Mouse (Mus musculus) liver, embryonic 16.5 days (tissue): ENCODE measurements around the gene Calr3. TPM values are rescaled to one million over a fixed set of nuclear protein-coding genes. Genes with fewer than 3 reads are reported as not detected.

Experiments used
- ATAC-seq: fragments of 200-750 bp; cut with Nextera tagmentation; 2 replicates; pipeline ENCODE4 v1.8.0; 2017; ENCODE audit warnings: low read depth, mild to moderate bottlenecking, moderate number of reproducible peaks, moderate library complexity
- H3K27ac ChIP-seq: fragments of 300-500 bp; sonication (generic); 2 replicates; pipeline ENCODE4 v1.5.1; 2014; ENCODE audit warnings: mild to moderate bottlenecking, low read length
- H3K27me3 ChIP-seq: fragments of 300-500 bp; sonication (generic); 2 replicates; pipeline ENCODE4 v1.6.1; 2014; ENCODE audit warnings: low read depth, low read length, mixed read lengths; ENCODE audit not compliant: control insufficient read depth, insufficient read depth
- H3K36me3 ChIP-seq: fragments of 300-500 bp; sonication (generic); 2 replicates; pipeline ENCODE4 v1.6.1; 2014; ENCODE audit warnings: mild to moderate bottlenecking; ENCODE audit not compliant: control insufficient read depth, insufficient read depth
- H3K4me1 ChIP-seq: fragments of 300-500 bp; sonication (generic); 2 replicates; pipeline ENCODE4 v1.6.1; 2014; ENCODE audit warnings: low read depth, low read length, mixed read lengths; ENCODE audit not compliant: control insufficient read depth
- H3K4me2 ChIP-seq: fragments of 300-500 bp; sonication (generic); 2 replicates; pipeline ENCODE4 v1.6.1; 2014; ENCODE audit warnings: low read depth, low read length, mixed read lengths
- H3K4me3 ChIP-seq: fragments of 300-500 bp; sonication (generic); 2 replicates; pipeline ENCODE4 v1.5.1; 2014; ENCODE audit warnings: low read depth, mild to moderate bottlenecking, low read length
- H3K9ac ChIP-seq: fragments of 300-500 bp; sonication (generic); 2 replicates; pipeline ENCODE4 v1.6.1; 2014; ENCODE audit warnings: low read depth, low read length
- H3K9me3 ChIP-seq: fragments of 300-500 bp; sonication (generic); replicated peaks from 2 replicates; pipeline ENCODE4 v1.6.1; 2016; ENCODE audit warnings: low read length; ENCODE audit not compliant: control insufficient read depth
- WGBS: fragments of 180-500 bp; shearing (Covaris S2); extraction: QIAGEN DNeasy Blood & Tissue Kit; methylation state at CpG from one replicate; pipeline ENCODE4 v1.1.7; 2014; ENCODE audit not compliant: insufficient replicate concordance; 5-methylcytosine and 5-hydroxymethylcytosine counted together
- polyA plus RNA-seq: library from polyadenylated mRNA; unstranded; fragments of >200 nt; fragmentation: Nextera tagmentation; extraction: Ambion mirVana; gene quantifications from 2 replicates; pipeline ENCODE4 v1.2.1, GENCODE M21; 2015

Gene Calr3
- polyA plus RNA-seq, result 0.54 and 0.74 TPM in 2 replicates

DNA sequence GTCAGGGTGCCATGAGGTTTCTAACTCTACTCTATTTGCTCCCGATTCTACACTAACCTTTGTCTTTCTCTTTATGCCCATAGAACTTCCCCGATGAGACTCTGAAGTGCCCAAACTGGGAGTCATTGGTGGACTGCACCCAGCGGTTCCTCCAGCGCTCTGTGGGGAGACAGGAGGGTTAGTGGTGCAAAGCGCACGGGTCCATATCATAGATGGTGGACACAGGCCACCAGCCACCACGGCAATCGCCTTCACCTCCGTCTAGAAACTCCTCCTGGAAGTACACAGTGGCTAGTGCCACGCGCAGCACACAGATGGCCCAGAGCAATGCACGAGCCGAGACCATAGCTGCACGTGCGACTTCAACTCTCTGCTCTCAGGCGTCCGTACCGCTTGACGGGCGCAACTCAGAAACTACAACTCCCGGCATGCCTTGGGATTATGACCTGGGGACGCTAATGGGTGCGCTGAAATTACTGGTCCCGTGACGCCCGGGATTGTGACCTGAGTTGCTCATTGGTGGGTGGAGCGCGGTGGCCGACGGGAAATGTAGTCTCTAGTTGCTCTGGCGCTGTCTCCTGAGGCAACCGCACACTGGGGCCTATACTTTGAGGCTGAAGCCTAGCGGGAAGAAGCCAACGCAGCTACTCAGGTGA lies at the start of gene Calr3, which contains the start of gene 1700030K09Rik:
Calr3 (minus strand) TSS at position 533 of the 656 bp plus-strand sequence.
1700030K09Rik (plus strand) TSS at position 543 of the 656 bp plus-strand sequence.
- Histone ChIP-seq H3K4me2 (peak within 1 kb of the TSS; percentile 86), H3K27ac (peak within 1 kb of the TSS; percentile 2), H3K4me3 (peak within 1 kb of the TSS; percentile 59), H3K9ac (peak within 1 kb of the TSS; percentile 58), H3K27me3 (no peaks in the 10 kb centered on the region), H3K9me3 (no peaks in the 10 kb centered on the region), H3K4me1 (peaks cover 6% of the 10 kb centered on the region), H3K36me3 (0 out of 2 replicates have a peak, but pooled peaks cover 2% of the 10 kb centered on the region)
- ATAC-seq, result peak; percentile 99
- 5% methylated on average over 34 of the region's 34 CpGs for WGBS

DNA sequence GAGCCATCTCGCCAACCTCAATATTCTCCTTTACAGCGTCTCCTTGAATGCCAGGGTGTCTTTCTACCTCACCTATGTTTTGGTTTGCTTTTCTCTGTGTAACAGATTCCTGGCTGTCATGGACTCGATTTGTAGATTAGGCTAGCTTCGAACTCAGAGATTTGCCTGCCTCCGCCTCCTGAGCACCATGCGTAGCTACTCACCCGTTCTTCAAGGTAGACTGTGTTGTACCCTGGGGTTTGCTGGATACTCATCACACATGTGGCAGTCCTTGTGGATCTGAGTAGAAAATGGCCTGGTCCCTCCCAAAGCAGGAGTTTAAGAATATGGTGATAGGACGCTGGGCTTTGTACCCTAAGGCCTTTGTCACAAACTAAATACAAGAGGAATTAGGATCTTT lies 49.7 kb upstream of the Calr3 start:
- peak overlapping the region; percentile 94 for H3K4me2 ChIP-seq
- H3K36me3 ChIP-seq, result peaks cover 9% of the 10 kb centered on the region
- peak overlapping the region; percentile 65 for H3K9ac ChIP-seq
- no peaks in the 10 kb centered on the region for H3K9me3 ChIP-seq
- WGBS, result 7% methylated on average over 8 of the region's 8 CpGs
- H3K4me1 ChIP-seq, result peaks cover 27% of the 10 kb centered on the region
- ATAC-seq, result no peak
- peak overlapping the region; percentile 86 for H3K4me3 ChIP-seq
- H3K27ac ChIP-seq, result peak overlapping the region; percentile 63
- H3K27me3 ChIP-seq, result no peaks in the 10 kb centered on the region

DNA sequence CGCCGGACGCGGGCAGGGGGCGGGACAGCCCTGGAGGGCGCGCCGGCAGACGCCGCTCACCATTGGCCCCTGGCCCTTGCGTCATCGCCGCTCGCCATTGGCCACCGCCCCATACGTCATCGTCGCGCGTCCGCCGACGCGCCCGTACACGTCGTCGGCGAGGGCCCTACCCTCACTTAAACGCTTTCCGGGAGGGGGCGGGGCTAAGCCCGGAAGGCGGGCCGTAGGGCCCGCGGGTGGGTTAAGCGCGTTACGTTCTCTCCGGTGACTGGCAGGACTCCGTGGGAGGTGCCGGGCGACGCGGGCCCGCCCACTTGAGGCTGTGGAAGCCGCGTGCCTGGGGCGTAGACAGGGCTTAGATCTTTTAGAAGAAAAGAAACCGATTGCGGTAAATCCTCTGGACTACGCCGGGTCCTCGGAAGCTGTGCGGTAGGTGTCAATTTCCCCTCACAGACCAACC lies 49.0 kb upstream of the Calr3 start:
- Histone ChIP-seq H3K4me1 (peaks cover 23% of the 10 kb centered on the region), H3K4me2 (peak overlapping the region; percentile 94), H3K9me3 (no peaks in the 10 kb centered on the region), H3K4me3 (peak overlapping the region; percentile 86), H3K27me3 (no peaks in the 10 kb centered on the region), H3K36me3 (peaks cover 15% of the 10 kb centered on the region), H3K27ac (peak overlapping the region; percentile 86), H3K9ac (peak overlapping the region; percentile 88)
- ATAC-seq, result peak; percentile 99
- under 1% methylated on average over 55 of the region's 56 CpGs for WGBS

- under 1% methylated on average over 87 of the region's 98 CpGs for WGBS
- Histone ChIP-seq H3K4me1 (peaks cover 23% of the 10 kb centered on the region), H3K9me3 (no peaks in the 10 kb centered on the region), H3K4me2 (peak within 1 kb of the TSS; percentile 94), H3K36me3 (peaks cover 15% of the 10 kb centered on the region), H3K4me3 (peak within 1 kb of the TSS; percentile 86), H3K9ac (peak within 1 kb of the TSS; percentile 88), H3K27me3 (no peaks in the 10 kb centered on the region), H3K27ac (peak within 1 kb of the TSS; percentile 86)
- peak; percentile 14 for ATAC-seq
Measured at GRCm38 (mm10) chr8:72491680-72492621, 48.3 kb upstream of the Calr3 start, which contains the start of gene Slc35e1. TSS of gene Slc35e1 (minus strand) at chr8:72492614.

GRCm38 (mm10) chr8:72491017-72491416 lies 47.3 kb upstream of the Calr3 start:
- WGBS, result 71% methylated on average over 2 of the region's 2 CpGs
- ATAC-seq, result no peak
- Histone ChIP-seq H3K4me2 (peak overlapping the region; percentile 88), H3K36me3 (peaks cover 9% of the 10 kb centered on the region), H3K9me3 (no peaks in the 10 kb centered on the region), H3K4me1 (peaks cover 26% of the 10 kb centered on the region), H3K4me3 (peak overlapping the region; percentile 86), H3K27ac (no peak overlapping the region), H3K27me3 (no peaks in the 10 kb centered on the region), H3K9ac (peak overlapping the region; percentile 1; the same call in 1 of the 2 replicates)

DNA sequence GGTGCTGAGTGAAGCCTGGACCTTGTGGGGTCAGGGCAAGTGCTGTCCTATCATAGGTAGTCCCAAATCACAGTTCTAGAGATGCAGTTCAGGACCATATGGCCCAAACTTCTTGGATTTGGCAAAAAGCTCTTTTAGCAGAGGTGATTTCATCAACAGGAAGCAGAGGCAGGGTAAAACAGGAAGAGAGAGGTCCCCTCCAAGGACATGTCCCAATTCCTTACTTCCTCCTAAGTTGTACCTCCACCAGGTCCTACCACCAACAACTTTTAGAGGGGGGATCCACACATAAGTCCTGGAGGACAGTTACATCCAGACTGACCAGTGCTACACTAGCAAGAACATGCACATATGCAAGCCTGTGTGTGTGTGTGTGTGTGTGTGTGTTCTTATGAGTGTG lies 43.3 kb upstream of the Calr3 start:
- H3K4me2 ChIP-seq, result no peak overlapping the region
- no peaks in the 10 kb centered on the region for H3K27me3 ChIP-seq
- no peak overlapping the region for H3K9ac ChIP-seq
- H3K27ac ChIP-seq, result no peak overlapping the region; the same call in 1 of the 2 replicates
- H3K4me1 ChIP-seq, result peaks cover 18% of the 10 kb centered on the region
- H3K9me3 ChIP-seq, result no peaks in the 10 kb centered on the region
- H3K4me3 ChIP-seq, result no peak overlapping the region
- no peak for ATAC-seq
- peaks cover 35% of the 10 kb centered on the region for H3K36me3 ChIP-seq

DNA sequence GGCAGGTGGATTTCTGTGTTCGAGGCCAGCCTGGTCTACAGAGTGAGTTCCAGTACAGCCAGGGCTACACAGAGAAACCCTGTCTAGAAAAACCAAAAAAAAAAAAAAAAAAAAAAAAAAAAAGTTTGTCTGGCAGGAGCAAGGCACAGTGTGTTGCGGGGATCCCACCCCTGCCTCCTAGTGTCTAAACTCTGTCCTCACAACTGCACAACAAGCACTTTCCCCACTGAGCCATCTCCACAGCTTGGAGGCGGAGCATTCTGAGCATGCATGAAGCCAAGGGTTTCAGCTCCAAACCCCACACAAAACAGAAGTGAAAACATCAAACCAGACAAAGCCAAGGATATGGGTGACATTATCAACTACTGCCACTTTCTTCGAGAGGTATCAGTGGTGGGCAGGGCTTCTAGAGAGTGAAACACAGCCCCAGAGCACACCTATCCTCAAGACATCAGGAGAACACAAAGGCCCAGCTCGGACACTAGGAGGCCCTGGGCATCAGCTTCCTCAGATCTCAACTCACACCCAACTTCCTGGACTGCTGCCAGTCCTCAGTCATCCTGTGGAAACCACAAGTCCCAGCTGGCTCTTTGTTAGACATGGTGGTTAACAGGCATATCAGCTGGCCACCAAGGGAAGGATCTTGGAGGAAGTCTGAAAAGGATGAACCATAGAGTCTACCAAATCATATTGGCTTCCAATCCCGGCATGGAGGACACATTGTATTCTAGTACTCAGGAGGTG lies 42.0 kb upstream of the Calr3 start:
- ATAC-seq, result peak; percentile 8; the same call in 1 of the 2 replicates
- no peak overlapping the region for H3K9ac ChIP-seq
- peak overlapping the region; percentile 1; the same call in 1 of the 2 replicates for H3K27ac ChIP-seq
- H3K27me3 ChIP-seq, result no peaks in the 10 kb centered on the region
- peaks cover 36% of the 10 kb centered on the region for H3K36me3 ChIP-seq
- no peak overlapping the region for H3K4me2 ChIP-seq
- H3K4me1 ChIP-seq, result peaks cover 9% of the 10 kb centered on the region
- H3K9me3 ChIP-seq, result no peaks in the 10 kb centered on the region
- H3K4me3 ChIP-seq, result no peak overlapping the region
- WGBS, result 48% methylated on average over 6 of the region's 6 CpGs

DNA sequence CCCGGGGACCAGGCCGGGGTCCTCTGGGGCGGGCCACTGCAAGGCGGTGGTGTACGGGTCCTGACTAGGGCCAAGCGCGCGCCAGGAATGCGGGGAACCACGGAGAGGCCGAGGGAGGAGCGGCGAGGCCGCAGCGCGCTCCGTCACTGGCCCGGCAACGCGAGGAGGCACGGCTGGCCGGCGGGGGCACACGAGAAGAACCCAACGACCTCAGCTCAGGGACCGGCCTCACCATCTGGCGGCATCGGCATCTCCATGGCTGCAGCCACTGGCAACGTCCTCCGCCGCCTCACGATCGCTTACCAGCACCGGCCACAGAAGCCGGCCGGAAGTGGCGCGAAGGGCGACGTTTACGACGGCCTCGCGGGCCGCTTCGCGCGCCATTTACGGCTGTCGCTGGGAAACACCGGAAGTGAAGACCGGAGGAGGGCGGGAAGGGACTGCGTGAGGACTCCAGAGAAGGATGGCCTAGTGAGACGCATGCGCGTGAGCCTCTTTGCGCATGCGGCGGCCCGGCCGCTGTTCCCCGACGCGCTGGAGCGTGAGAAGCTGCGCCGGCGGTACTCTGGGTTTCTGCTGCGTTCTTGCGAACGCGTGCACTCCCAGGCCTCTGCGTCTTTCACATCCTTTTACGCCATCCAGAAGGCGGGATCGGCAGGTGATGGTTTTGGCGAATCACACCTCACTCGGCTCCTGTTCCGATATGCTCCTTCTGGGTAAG lies 31.3 kb upstream of the Calr3 start, which contains the start of gene Cherp:
Cherp (minus strand) TSS at position 401 of the 721 bp plus-strand sequence.
- H3K4me2 ChIP-seq, result peak within 1 kb of the TSS; percentile 98
- no peaks in the 10 kb centered on the region for H3K27me3 ChIP-seq
- peak within 1 kb of the TSS; percentile 96 for H3K4me3 ChIP-seq
- H3K27ac ChIP-seq, result peak within 1 kb of the TSS; percentile 88
- peaks cover 20% of the 10 kb centered on the region for H3K36me3 ChIP-seq
- ATAC-seq, result peak; percentile 96
- H3K9me3 ChIP-seq, result no peaks in the 10 kb centered on the region
- peaks cover 26% of the 10 kb centered on the region for H3K4me1 ChIP-seq
- H3K9ac ChIP-seq, result peak within 1 kb of the TSS; percentile 89
- under 1% methylated on average over 80 of the region's 80 CpGs for WGBS
